Mouse (Mus musculus) liver, embryonic 14.5 days (tissue): ENCODE data around the gene Morn1. TPM values are rescaled to one million over a fixed set of nuclear protein-coding genes. Genes with fewer than 3 reads are reported as not detected.

Experiments
- ATAC-seq: fragments of 200-750 bp; cut with Nextera tagmentation; 2 replicates; pipeline ENCODE4 v1.8.0; 2017; ENCODE audit warnings: moderate number of reproducible peaks, mild to moderate bottlenecking, moderate library complexity; ENCODE audit not compliant: insufficient read depth
- DNase-seq, 3 experiments: peaks; one replicate each; pipeline ENCODE4 v3.0.0-alpha.2; 2012 to 2013; ENCODE audit warnings: low read depth in 3 of 3, low spot score in 3 of 3
- H3K27ac ChIP-seq: fragments of 300-500 bp; sonication (generic); 2 replicates; pipeline ENCODE4 v1.5.1; 2014; ENCODE audit warnings: moderate library complexity, mild to moderate bottlenecking, control low read depth, inconsistent platforms
- H3K27me3 ChIP-seq: fragments of 300-500 bp; sonication (generic); 2 replicates; pipeline ENCODE4 v1.6.1; 2014; ENCODE audit warnings: mild to moderate bottlenecking, low read length, moderate library complexity; ENCODE audit not compliant: control insufficient read depth, insufficient read depth
- H3K36me3 ChIP-seq: fragments of 300-500 bp; sonication (generic); replicated peaks from 2 replicates; pipeline ENCODE4 v1.6.1; 2014; ENCODE audit warnings: low read depth; ENCODE audit not compliant: control insufficient read depth, insufficient read depth
- H3K4me1 ChIP-seq, 2 experiments: fragments of 200-500 bp in 1 of 2; fragments of 300-500 bp in 1 of 2; sonication (generic) in 1 of 2; replicated peaks; 2 replicates each; pipeline ENCODE4 v1.6.1; 2012 to 2014; ENCODE audit warnings: antibody characterized with exemption in 1 of 2, inconsistent platforms in 1 of 2, low read length in 1 of 2; ENCODE audit not compliant: control insufficient read depth in 2 of 2, insufficient read depth in 2 of 2
- H3K4me2 ChIP-seq: fragments of 300-500 bp; sonication (generic); 2 replicates; pipeline ENCODE4 v1.6.1; 2014; ENCODE audit warnings: low read depth, mild to moderate bottlenecking, control low read depth, moderate library complexity
- H3K4me3 ChIP-seq, 2 experiments: fragments of 200-500 bp in 1 of 2; fragments of 300-500 bp in 1 of 2; sonication (generic) in 1 of 2; 2 replicates each; pipeline ENCODE4 v1.5.1; 2012 to 2014; ENCODE audit warnings: low read depth in 2 of 2, low read length in 2 of 2, mild to moderate bottlenecking in 2 of 2, control low read depth in 1 of 2, inconsistent platforms in 1 of 2, moderate library complexity in 1 of 2; ENCODE audit not compliant: insufficient read depth in 1 of 2
- H3K9ac ChIP-seq: fragments of 300-500 bp; sonication (generic); replicated peaks from 2 replicates; pipeline ENCODE4 v1.6.1; 2014; ENCODE audit warnings: mild to moderate bottlenecking, control low read depth, moderate library complexity
- H3K9me3 ChIP-seq: fragments of 300-500 bp; sonication (generic); 2 replicates; pipeline ENCODE4 v1.6.1; 2016; ENCODE audit warnings: low read length, mixed read lengths; ENCODE audit not compliant: control insufficient read depth
- CTCF ChIP-seq: IDR thresholded peaks from 2 replicates; pipeline ENCODE4 v1.5.1; 2016; ENCODE audit warnings: antibody characterized with exemption, low read depth, control low read depth
- EP300 ChIP-seq: IDR thresholded peaks from 2 replicates; pipeline ENCODE4 v1.6.1; 2016; ENCODE audit warnings: antibody characterized with exemption, low read depth
- WGBS: fragments of 180-500 bp; shearing (Covaris S2); extraction: QIAGEN DNeasy Blood & Tissue Kit; methylation state at CpG from one replicate; pipeline ENCODE4 v1.1.7; 2014; ENCODE audit not compliant: insufficient replicate concordance; 5-methylcytosine and 5-hydroxymethylcytosine counted together
- polyA plus RNA-seq, 2 experiments: library from polyadenylated mRNA; depleted of rRNA in 1 of 2; stranded (reverse) in 1 of 2; unstranded in 1 of 2; fragments of >200 nt; fragmentation: Nextera tagmentation in 1 of 2; extraction: Ambion mirVana in 1 of 2; gene quantifications; 2 replicates each; pipeline versions ENCODE4 v1.2.1 to v1.2.3; 2012 to 2014

Morn1 gene
- polyA plus RNA-seq, 2 experiments = 0.85 to 1.1 TPM

DNA sequence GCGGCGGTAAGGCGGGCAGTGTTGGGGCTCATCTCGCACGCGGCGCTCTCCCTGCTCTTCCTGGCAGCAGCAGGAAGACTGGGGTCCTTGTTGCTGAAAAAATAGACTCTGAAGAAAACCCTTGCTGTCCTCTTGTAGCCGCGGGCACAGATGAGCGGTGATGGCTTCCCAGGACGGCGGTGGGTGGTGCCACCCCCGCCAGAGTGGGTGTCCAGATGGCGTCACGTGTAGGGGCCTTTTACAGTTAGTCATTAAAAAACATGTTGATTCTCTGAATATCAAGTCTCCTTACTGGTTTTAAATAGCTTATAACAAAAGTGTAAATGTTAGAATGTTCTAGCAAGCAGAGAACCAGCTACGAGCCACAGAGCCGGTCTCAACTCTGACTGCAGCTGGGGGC, 70.4 kb downstream of the Morn1 start:
- no peak for ATAC-seq
- Histone ChIP-seq H3K9me3 (no peaks in the 10 kb centered on the region), H3K36me3 (no peaks in the 10 kb centered on the region; the same call in none of the 2 replicates), H3K4me2 (no peak overlapping the region), H3K4me3 (no peak overlapping the region), H3K27ac (no peak overlapping the region), H3K4me1 (peaks cover 0 to 8% of the 10 kb centered on the region in 2 experiments; a peak in 2 of 4 replicates), H3K27me3 (no peaks in the 10 kb centered on the region), H3K9ac (no peak overlapping the region)
- WGBS = 88% methylated on average over 17 of the region's 17 CpGs
- DNase-seq = no peak
- no peak for TF ChIP-seq EP300
- no peak for TF ChIP-seq CTCF

DNA sequence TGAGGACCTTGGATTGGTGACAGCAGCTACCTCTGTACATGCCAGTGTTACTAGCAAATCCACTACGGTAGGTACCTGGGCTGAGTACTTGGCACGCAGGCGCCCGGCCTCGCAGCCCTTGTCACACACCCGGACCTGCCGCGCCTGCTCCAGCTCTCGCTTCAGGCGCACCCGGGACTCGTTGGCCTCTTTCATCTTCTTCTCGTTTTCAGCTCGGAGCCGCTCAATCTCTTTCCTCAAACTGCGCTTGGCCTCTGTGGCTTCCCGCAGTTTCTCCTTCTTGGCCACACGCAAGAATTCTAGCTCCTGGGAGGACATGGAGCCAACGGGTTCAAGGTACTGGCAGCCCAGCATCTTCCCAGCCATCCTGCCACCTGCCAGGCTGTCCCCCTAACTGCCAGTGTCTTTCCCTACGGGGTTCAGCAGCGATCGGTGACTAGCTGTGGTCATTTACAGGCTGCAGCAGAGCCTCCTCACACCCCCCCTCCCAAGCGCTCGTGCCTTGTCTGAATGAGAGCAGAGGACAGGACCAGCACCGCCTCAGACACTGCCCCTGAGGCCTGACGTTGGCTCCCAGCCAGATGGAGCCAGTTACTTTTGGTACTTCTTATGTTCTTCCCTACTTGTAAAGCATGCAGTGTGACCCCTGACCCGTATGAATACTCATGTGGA, 71.6 kb downstream of the Morn1 start:
- no peaks in the 10 kb centered on the region; the same call in none of the 2 replicates for H3K36me3 ChIP-seq
- DNase-seq (no peak), ATAC-seq (no peak)
- H3K4me3 ChIP-seq = no peak overlapping the region
- TF ChIP-seq CTCF = no peak
- no peak for TF ChIP-seq EP300
- H3K4me1 ChIP-seq = peaks cover 2 to 19% of the 10 kb centered on the region in 2 experiments; a peak in 3 of 4 replicates
- 83% methylated on average over 27 of the region's 27 CpGs for WGBS
- H3K9me3 ChIP-seq = no peaks in the 10 kb centered on the region
- H3K9ac ChIP-seq = no peak overlapping the region
- no peaks in the 10 kb centered on the region for H3K27me3 ChIP-seq
- H3K4me2 ChIP-seq = no peak overlapping the region
- H3K27ac ChIP-seq = no peak overlapping the region

DNA sequence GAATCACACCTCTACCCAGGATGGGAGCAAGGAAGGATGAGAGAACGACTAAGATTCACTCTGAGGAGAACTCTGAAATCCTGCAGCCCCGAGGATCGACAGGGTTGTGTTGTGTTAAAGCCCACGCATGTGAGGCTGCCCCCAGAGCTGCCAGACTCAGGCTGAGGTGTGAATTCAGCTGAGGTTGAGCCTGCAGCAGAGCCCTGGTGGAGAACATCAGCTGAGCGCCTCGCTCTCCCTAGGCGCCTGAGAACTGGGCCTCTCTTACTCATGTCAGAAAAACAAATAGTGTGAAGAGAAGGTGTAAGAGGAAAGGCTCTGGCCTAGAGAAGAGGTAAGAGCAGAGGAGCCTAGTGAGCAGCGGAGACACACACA, 72.2 kb downstream of the Morn1 start:
- Histone ChIP-seq H3K27ac (no peak overlapping the region), H3K4me1 (peaks cover 2 to 23% of the 10 kb centered on the region in 2 experiments; a peak in 3 of 4 replicates), H3K4me2 (no peak overlapping the region), H3K27me3 (no peaks in the 10 kb centered on the region), H3K4me3 (no peak overlapping the region), H3K9me3 (no peaks in the 10 kb centered on the region), H3K36me3 (no peaks in the 10 kb centered on the region; the same call in none of the 2 replicates), H3K9ac (no peak overlapping the region)
- no peak for TF ChIP-seq EP300
- no peak for TF ChIP-seq CTCF
- DNase-seq (no peak), ATAC-seq (no peak)
- whole genome bisulfite sequencing = 70% methylated on average over 8 of the region's 8 CpGs

DNA sequence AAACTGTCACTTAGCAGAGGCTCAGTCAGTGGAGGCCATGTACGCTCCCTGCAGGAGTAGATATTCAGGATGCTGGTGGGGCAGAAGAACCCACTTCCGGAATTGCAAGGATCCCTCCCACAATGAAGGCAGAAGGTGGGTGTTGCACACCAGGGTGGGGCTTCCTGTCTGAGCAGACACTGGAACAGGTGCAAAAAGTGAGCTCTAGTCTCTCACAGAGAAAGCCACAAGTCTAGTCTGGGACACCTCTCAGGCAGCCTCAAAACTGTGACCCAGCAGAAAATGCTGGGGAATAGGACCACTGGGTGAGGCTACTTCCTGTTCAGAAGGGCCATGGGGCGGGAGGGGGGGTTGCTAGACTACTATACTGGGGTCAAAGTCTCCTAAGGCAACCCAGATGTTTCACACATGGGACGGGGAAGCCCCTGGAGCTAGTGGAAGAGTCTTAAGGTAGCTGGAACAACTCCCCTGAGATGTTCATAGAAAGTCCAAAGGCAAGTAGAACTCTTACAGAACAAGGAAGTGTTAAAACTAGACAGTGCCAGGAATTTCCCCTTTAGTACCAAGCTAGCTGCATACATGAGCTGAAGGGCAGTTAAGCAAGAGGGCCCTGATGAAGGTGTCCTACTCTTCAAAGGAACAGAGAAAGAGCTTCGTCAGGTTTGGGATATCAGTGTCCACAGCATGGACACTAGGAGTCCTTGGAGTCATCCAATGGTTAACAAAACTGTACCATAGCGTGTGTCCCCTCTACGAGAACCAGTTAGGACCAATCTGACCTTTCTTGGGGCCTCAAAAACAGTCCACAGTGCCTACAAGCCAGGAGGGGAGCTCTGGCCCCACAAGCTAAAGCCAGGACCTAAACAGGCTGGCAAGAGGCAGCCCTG, 76.3 kb downstream of the Morn1 start:
- Histone ChIP-seq H3K27ac (peak overlapping the region; percentile 18; the same call in 1 of the 2 replicates), H3K4me3 (no peak overlapping the region), H3K4me1 (peaks cover 2 to 26% of the 10 kb centered on the region in 2 experiments; a peak in 3 of 4 replicates), H3K9ac (no peak overlapping the region), H3K36me3 (no peaks in the 10 kb centered on the region; the same call in 1 of the 2 replicates), H3K4me2 (peak overlapping the region; percentile 13; the same call in 1 of the 2 replicates), H3K27me3 (no peaks in the 10 kb centered on the region), H3K9me3 (no peaks in the 10 kb centered on the region)
- WGBS = 20% methylated on average over 7 of the region's 7 CpGs
- ATAC-seq (no peak), DNase-seq (no peak)
- TF ChIP-seq CTCF (no peak), EP300 (no peak)

DNA sequence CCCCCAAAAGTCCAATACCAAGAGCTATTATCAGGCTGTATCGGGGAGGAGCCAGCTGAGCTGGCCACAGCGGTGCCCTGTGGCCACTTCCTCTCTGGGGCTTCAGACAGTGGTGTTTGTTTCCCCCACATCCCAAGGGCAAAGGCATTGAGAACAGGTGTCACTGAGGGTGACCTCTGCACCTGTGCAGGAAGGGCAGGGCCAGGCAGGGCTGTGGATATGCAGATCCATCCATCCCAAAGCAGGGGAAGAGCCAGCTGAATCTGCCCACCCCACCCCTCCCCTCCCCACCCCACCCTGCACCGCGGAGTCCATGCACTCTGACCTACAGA, 76.9 kb downstream of the Morn1 start:
- H3K9ac ChIP-seq = no peak overlapping the region
- no peak for DNase-seq

More for the DNA sequence above, 76.9 kb downstream of the Morn1 start:
- no peak overlapping the region for H3K4me2 ChIP-seq
- no peaks in the 10 kb centered on the region for H3K9me3 ChIP-seq
- H3K4me1 ChIP-seq = peaks cover 2 to 26% of the 10 kb centered on the region in 2 experiments; a peak in 3 of 4 replicates
- TF ChIP-seq CTCF = no peak
- no peak for TF ChIP-seq EP300
- peak overlapping the region; percentile 18; the same call in 1 of the 2 replicates for H3K27ac ChIP-seq
- WGBS = 26% methylated on average over 4 of the region's 4 CpGs
- no peaks in the 10 kb centered on the region for H3K27me3 ChIP-seq
- H3K36me3 ChIP-seq = no peaks in the 10 kb centered on the region; the same call in 1 of the 2 replicates
- no peak overlapping the region for H3K4me3 ChIP-seq
- ATAC-seq = peak; percentile 24; the same call in 1 of the 2 replicates
